18 mouse cellular contexts compared by ENCODE assay signal in genomic region chr1:106601247-106601646, GRCm38 (mm10).
"Had no signal": no experiment of that assay in that cellular context is flagged by ENCODE, and none has a peak within 500 bp of the region (broad histone marks: within the 10 kb centered on the region; RNA-seq: fewer than 3 reads in every experiment).

No protein-coding gene starts in this region.

- H3K27ac ChIP-seq: kidney, postnatal 0 days; left cerebral cortex, adult 2 months; liver, embryonic 12.5 days; liver, embryonic 15.5 days; lung, embryonic 15.5 days; midbrain, embryonic 10.5 days; midbrain, embryonic 13.5 days had no signal

- H3K4me2 ChIP-seq: liver, embryonic 12.5 days; liver, embryonic 15.5 days; lung, embryonic 15.5 days; midbrain, embryonic 13.5 days had no signal

- DNase-seq: kidney, adult 2 months; kidney, postnatal 25 days; layer of hippocampus, postnatal 36 days; lung, adult 18-20 months; lung, postnatal 10 days; lung, postnatal 36 days; right cerebral cortex, adult 18-20 months; right cerebral cortex, postnatal 14 days; right cerebral cortex, postnatal 4 days had no signal

- H3K9me3 ChIP-seq: liver, embryonic 12.5 days; liver, embryonic 15.5 days; lung, embryonic 15.5 days; megakaryocyte, embryonic 14.5 days; midbrain, embryonic 10.5 days; midbrain, embryonic 13.5 days had no signal

- H3K4me1 ChIP-seq: liver, embryonic 15.5 days had no signal

- H3K36me3 ChIP-seq: liver, embryonic 12.5 days; liver, embryonic 15.5 days; lung, embryonic 15.5 days; midbrain, embryonic 10.5 days; midbrain, embryonic 13.5 days had no signal

- H3K4me3 ChIP-seq: left cerebral cortex, adult 2 months; liver, embryonic 12.5 days; liver, embryonic 15.5 days; lung, embryonic 15.5 days; midbrain, embryonic 10.5 days; midbrain, embryonic 13.5 days had no signal

- H3K27me3 ChIP-seq: liver, embryonic 12.5 days; liver, embryonic 15.5 days; lung, embryonic 15.5 days; megakaryocyte, embryonic 14.5 days; midbrain, embryonic 13.5 days had no signal

- H3K9ac ChIP-seq: liver, embryonic 12.5 days; liver, embryonic 15.5 days; lung, embryonic 15.5 days; midbrain, embryonic 13.5 days had no signal

- ATAC-seq: liver, embryonic 12.5 days; midbrain, embryonic 16.5 days had no signal
